Mouse (Mus musculus) ovary, postnatal 36 days (tissue): ENCODE data around the gene Fam72a.

Experiments used
- DNase-seq: peaks from one replicate; pipeline ENCODE4 v3.0.0; 2022; ENCODE audit warnings: low spot score, mixed read lengths

Fam72a gene

GRCm38 (mm10) chr1:131580389-131580788, 52.7 kb downstream of the Fam72a start:
- no peak for DNase-seq

- DNase-seq, result no peak
Measured at GRCm38 (mm10) chr1:131583598-131583997, 55.9 kb downstream of the Fam72a start.

GRCm38 (mm10) chr1:131586836-131587235, 59.1 kb downstream of the Fam72a start:
- no peak for DNase-seq
